In the genomic region with DNA sequence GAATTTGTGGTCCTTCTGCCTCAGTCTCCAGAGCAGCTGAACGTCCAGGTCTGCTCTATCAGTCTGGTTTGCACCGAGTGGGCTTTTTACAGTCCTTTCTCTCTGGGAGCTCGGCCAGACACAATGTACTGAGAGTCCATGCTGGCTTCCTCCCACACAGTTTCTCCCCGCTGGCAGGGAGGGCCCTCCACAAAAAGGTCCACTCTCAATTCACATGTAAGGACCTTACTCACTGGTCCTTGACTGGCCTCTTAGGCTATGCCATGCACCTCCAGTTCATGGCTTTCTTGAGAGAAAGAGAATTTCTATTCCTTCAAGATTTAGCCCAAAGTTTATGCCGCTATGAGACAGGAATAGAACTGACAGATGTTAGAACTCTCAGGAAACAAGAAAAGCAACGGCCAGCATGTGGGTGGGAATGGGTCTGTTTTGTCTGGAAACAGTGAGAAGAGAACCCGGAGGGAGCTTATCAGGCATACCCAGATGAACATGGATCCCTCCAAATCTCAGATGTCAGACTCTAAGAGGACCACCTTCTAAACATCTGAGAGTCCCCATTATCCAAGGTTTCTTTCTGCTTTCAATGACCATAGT, we compare ENCODE assay signal across 16 mouse cellular contexts. TPM values are rescaled to one million over a fixed set of nuclear protein-coding genes. Genes with fewer than 3 reads are reported as not detected.
DNase-seq lines count a peak whose midpoint lies in the region; ATAC-seq lines count a peak whose summit lies in the region.
"Had no signal": no experiment of that assay in that cellular context is flagged by ENCODE, and none has a peak within 500 bp of the region (broad histone marks: within the 10 kb centered on the region; RNA-seq: fewer than 3 reads in every experiment).

No protein-coding gene starts in this region.

- no peak overlapping the region for H3K9ac ChIP-seq in liver, embryonic 11.5 days (ENCODE audit: low read depth, low read length)
- H3K9ac ChIP-seq: neural tube, embryonic 13.5 days; stomach, embryonic 15.5 days had no signal

- ATAC-seq in liver, embryonic 11.5 days (replicated peaks; ENCODE audit: low FRiP score), result no peak

- H3K36me3 ChIP-seq in liver, embryonic 11.5 days (ENCODE audit: control insufficient read depth, insufficient read depth, low read length), result no peaks in the 10 kb centered on the region
- H3K36me3 ChIP-seq: stomach, embryonic 15.5 days had no signal

- no peaks in the 10 kb centered on the region for H3K4me1 ChIP-seq in liver, embryonic 11.5 days (replicated peaks; ENCODE audit: control insufficient read depth, insufficient read depth, low read length)
- H3K4me1 ChIP-seq: stomach, embryonic 15.5 days had no signal

- no peak overlapping the region for H3K4me2 ChIP-seq in liver, embryonic 11.5 days
- H3K4me2 ChIP-seq: midbrain, embryonic 11.5 days; neural tube, embryonic 13.5 days; stomach, embryonic 15.5 days had no signal

- H3K4me3 ChIP-seq in liver, embryonic 11.5 days (ENCODE audit: low read depth, low read length), result no peak overlapping the region
- H3K4me3 ChIP-seq: neural tube, embryonic 13.5 days; stomach, embryonic 15.5 days had no signal

- DNase-seq in kidney, postnatal 10 days, result peak; percentile 13
- no peak for DNase-seq in kidney, adult 9 months
- DNase-seq in ovary, adult 18-20 months (ENCODE audit: low spot score), result peak; percentile 21
- DNase-seq in ovary, postnatal 36 days (ENCODE audit: low spot score), result no peak
- peak; percentile 54 to 71 for DNase-seq in left cerebral cortex, adult 18-20 months (ENCODE audit: low spot score in 2 of 2)
- DNase-seq in right cerebral cortex, postnatal 25 days, result peak; percentile 45
- DNase-seq in liver, embryonic 11.5 days (ENCODE audit: low spot score), result no peak
- no peak for DNase-seq in urinary bladder, adult 2 months (ENCODE audit: low spot score)
- DNase-seq: adrenal gland, postnatal 36 days; cerebellum, adult 9-11 months had no signal

- no peaks in the 10 kb centered on the region for H3K27me3 ChIP-seq in liver, embryonic 11.5 days (replicated peaks; ENCODE audit: control insufficient read depth, insufficient read depth, low read length)
- H3K27me3 ChIP-seq: neural tube, embryonic 13.5 days; stomach, embryonic 15.5 days had no signal

- H3K27ac ChIP-seq in liver, embryonic 11.5 days (ENCODE audit: low read depth, low read length), result no peak overlapping the region
- H3K27ac ChIP-seq: neural tube, embryonic 13.5 days; stomach, embryonic 15.5 days had no signal

- H3K9me3 ChIP-seq in liver, embryonic 11.5 days (ENCODE audit: control insufficient read depth, low read length), result no peaks in the 10 kb centered on the region
- H3K9me3 ChIP-seq: neural tube, embryonic 13.5 days; stomach, embryonic 15.5 days had no signal

- 54% methylated on average over 7 of the region's 7 CpGs for WGBS in liver, embryonic 11.5 days

RNA-seq across cellular contexts. Expression of gene Tmem245, which starts 18.4 kb away (rescaled TPM):
- total RNA-seq in left cerebral cortex, adult 18-20 months (2021), result 10 to 100 TPM; 37.7 to 45.7 TPM
- 6.4 and 7.2 TPM in 2 replicates for polyA plus RNA-seq in liver, embryonic 11.5 days (2014; fragmentation: Nextera tagmentation; extraction: Ambion mirVana)
- polyA plus RNA-seq in urinary bladder, adult 2 months (2012; rRNA removed), result 16.4 and 17.0 TPM in 2 replicates

RNA-seq across cellular contexts. Expression of gene Frrs1l, which starts 24.5 kb away (rescaled TPM):
- total RNA-seq in left cerebral cortex, adult 18-20 months (2021), result 100 to 1,000 TPM; 209 to 220 TPM
- polyA plus RNA-seq in liver, embryonic 11.5 days (2014; fragmentation: Nextera tagmentation; extraction: Ambion mirVana), result 0.09 and 0.33 TPM in 2 replicates
- polyA plus RNA-seq in urinary bladder, adult 2 months (2012; rRNA removed), result 0.03 and 0.04 TPM in 2 replicates
- total RNA-seq: monocyte, adult 5-6 weeks had no signal
- polyA plus RNA-seq: spleen, adult 2 months; thymus, postnatal 0 days had no signal

Comparison
In these comparisons a context has a peak if more than half of its experiments do, and no peak if none do; other contexts are left out.
1. DNase-seq: peak in kidney, postnatal 10 days (single experiment), ovary, adult 18-20 months (single experiment), left cerebral cortex, adult 18-20 months (2 of 2) and right cerebral cortex, postnatal 25 days (single experiment); none in kidney, adult 9 months (single experiment), ovary, postnatal 36 days (single experiment), liver, embryonic 11.5 days (single experiment) and urinary bladder, adult 2 months (single experiment).